Mouse (Mus musculus) hematopoietic multipotent progenitor cell, adult 10-12 weeks (in vitro differentiated cells): ENCODE results near the gene Cib4. TPM values are rescaled to one million over a fixed set of nuclear protein-coding genes. Genes with fewer than 3 reads are reported as not detected.

Experiments
- polyA plus RNA-seq: library from polyadenylated mRNA; stranded (reverse); fragments of >175 nt; gene quantifications from 2 replicates; pipeline ENCODE4 v1.2.3, GENCODE M21; 2012; ENCODE audit warnings: low replicate concordance

Cib4 gene
- polyA plus RNA-seq: not detected in 2 replicates

DNA sequence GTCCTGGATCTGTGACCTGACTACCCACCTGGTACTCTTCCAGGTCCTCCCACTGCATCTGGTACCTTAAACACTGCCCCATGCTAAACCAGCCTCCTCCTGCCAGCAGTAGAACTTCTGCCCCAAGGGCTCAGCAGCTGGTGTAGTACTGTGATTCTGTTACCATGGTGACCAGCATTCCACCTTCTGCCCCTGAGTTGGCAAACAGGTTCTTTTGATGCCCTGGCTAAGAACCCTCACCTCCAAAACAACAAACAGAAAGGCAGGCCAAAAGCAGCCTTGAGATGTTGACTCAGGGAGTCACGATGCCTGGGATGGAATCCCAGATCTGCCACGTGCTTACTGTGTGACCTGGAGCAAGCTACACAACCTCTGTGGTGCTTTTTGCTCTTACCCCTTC, at the start of gene Cib4:
TSS of gene Cib4 (minus strand) at position 139 of the 400 bp plus-strand sequence.

DNA sequence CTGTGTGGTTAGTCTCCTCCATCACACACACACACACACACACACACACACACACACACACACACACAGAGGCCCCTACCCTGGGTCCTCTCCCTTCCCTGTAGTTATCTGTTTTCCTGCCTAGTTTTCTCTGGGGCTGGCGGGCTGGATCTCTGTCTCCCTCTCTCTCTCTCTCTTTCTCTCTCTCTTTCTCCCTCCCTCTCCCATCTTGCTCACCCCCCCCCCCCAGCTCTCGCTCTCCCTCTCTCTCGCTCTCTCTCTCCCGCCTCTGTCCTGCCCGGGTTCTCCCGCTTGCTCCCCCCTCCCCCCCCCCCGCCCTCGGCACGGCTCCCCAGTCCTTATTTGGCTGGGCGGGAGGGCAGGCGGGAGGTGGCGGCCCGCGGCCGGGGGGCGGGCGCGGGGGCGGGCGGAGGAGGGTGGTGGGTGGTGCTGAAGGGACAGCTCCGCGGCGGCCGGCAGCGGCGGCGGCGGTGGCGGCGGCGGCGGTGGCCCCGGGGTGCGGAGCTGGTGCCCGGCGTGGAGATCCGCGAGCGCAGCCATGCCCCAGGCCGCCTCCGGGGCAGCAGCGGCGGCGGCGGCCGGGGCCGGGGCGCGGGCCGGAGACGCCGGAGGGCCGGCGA, 42.2 kb upstream of the Cib4 start, which contains the start of gene Kcnk3:
TSS of gene Kcnk3 (plus strand) at position 490 of the 620 bp plus-strand sequence.

DNA sequence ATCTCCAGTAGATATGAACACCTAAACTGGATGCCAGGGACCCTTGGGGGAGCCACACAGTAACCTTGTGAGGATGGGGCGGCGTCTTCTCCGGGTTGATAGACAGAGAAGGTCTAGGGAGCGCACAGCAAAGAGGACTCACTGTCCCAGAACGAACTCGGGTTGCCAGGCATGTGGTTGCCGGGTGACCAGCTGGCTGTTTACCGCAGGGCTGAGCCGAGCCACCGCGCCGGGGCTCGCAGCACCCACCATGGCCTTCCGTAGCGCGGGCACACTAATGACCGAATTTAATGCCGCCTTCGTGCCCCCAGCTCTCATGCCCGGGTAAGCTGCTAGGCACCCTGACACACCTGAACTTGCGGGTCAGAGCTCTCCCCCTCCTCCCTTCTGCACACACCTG, 79.8 kb downstream of the Cib4 start, which contains the start of gene 1700001C02Rik:
TSS of gene 1700001C02Rik (plus strand) at position 187 of the 400 bp plus-strand sequence.

GRCm38 (mm10) chr5:30461821-30462220, 83.8 kb downstream of the Cib4 start, which contains the start of gene Otof:
Otof (minus strand) TSS chr5:30461932.

Other genes starting within 250 kb of the Cib4 start
- gene Otof, start 83.9 kb downstream of the Cib4 start, polyA plus RNA-seq: 0.04 and 0.10 TPM in 2 replicates
- not detected in 2 replicates for gene 1700001C02Rik, start 79.8 kb downstream of the Cib4 start, polyA plus RNA-seq
- gene Kcnk3, start 42.3 kb upstream of the Cib4 start, polyA plus RNA-seq: 0.28 and 0.60 TPM in 2 replicates
- 17.5 and 27.8 TPM in 2 replicates for gene Slc35f6, start 102.1 kb upstream of the Cib4 start, polyA plus RNA-seq
- 109 and 110 TPM in 2 replicates for gene Cenpa, start 120.9 kb upstream of the Cib4 start, polyA plus RNA-seq
- gene Dpysl5, start 165.7 kb upstream of the Cib4 start, polyA plus RNA-seq: 0.25 and 0.65 TPM in 2 replicates